Mouse (Mus musculus): ENCODE data around the gene Osbpl10. TPM values are rescaled to one million over a fixed set of nuclear protein-coding genes. Genes with fewer than 3 reads are reported as not detected.
"Not testable (repeated sequence)": the region's sequence is repeated elsewhere in the genome, so short reads cannot be mapped to it uniquely, and the experiment has no call there.

The Osbpl10 gene
- total RNA-seq, 2 experiments from 2014 or later: 2.0 to 3.7 TPM

DNA sequence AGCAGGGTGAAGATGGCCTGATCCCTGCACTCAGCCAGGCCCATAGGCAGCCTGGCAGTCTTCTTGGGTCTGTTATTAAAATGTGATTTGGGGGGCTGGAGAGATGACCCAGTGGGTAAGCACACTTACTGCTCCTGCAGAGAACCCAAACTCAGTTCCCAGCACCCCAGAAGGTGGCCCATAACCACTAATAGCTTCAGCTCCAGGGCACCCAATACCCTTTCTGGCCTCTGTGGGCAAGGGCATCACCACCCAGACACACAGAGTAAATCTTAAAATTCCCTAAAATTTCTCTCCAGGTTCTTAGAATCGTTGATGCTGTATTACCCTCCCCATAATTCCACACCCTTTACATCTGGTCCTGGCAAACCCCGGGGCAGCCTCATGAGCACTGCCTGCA, 256.2 kb downstream of the Osbpl10 start:
- DNase-seq: no peak
- no peak for TF ChIP-seq CTCF (IDR thresholded peaks at IDR 0.05)
- Histone ChIP-seq H3K4me3 (no peak overlapping the region), H3K27ac (no peak overlapping the region)
- intact Hi-C loops (cut with DNase I): no loop called here

DNA sequence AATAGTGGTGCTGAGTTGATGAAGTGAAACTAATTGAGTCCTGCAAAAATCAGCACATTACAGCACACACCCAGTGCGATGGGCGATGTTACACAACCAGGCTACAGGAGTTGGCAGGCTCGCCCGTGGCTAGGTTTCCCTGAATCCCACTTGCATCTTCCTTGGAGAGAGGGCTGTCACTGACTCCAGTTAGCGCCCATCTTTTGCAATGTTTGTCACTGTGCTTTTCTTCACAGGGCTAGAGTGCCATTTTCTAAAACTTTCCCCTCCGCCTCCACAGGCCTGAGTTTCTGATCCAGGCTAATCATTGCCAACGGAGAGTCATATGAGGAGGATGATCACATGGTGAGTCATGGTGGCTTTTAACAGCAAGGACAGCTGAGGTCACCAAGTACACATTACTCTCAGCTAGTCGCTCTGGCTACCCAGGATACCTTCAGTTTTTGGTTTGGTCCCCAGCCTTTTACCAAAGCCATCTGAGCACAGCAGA, 258.0 kb downstream of the Osbpl10 start:
- Histone ChIP-seq H3K27ac (peak overlapping the region; percentile 82), H3K4me3 (no peak overlapping the region)
- no peak for TF ChIP-seq CTCF (IDR thresholded peaks at IDR 0.05)
- DNase-seq: peak; percentile 77
- intact Hi-C loops (cut with DNase I): no loop called here

DNA sequence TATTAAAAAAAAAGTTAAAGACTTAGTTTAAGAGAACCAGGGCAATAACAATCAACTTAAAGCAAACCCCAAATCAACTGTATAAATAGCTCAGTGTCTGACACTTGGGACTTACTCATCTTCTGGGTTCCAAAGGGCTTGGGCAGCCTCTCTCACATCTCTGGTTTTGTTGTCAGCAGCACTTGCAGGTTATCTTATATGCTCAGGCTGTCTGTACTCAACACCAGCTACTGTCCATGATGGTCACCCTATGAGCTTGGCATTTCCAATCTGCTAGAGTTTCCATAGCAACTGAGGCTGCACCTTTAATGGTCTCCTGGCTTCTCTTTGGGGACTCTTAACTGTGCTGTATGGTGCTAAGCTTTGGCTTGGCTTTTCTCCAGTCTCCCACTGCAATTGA, 259.6 kb downstream of the Osbpl10 start:
- intact Hi-C loops (cut with DNase I): no loop called here
- H3K4me3 ChIP-seq: no peak overlapping the region
- no peak for TF ChIP-seq CTCF (IDR thresholded peaks at IDR 0.05)
- DNase-seq: no peak
- H3K27ac ChIP-seq: no peak overlapping the region

DNA sequence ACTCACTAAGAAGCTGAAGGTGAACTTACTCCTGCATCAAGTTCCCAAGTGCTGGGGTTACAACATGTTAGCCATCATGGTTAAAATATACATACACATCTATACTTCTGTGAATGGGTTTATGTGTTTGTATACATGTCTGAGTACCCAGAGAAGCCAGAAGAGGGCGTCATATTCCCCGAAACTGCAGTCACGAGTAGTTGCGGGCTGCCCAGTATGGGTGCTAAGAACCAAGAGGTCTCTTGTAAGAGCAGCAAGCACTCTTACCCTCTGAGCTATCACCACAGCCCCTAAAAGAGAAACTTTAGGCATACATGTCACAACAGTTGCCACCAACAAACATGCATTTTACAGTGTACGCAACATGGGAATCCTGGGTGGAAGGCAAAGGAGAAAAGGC, 261.5 kb downstream of the Osbpl10 start:
- Histone ChIP-seq H3K4me3 (no peak overlapping the region), H3K27ac (no peak overlapping the region)
- DNase-seq: no peak
- TF ChIP-seq CTCF (IDR thresholded peaks at IDR 0.05): no peak
- intact Hi-C loops (cut with DNase I): no loop called here

DNA sequence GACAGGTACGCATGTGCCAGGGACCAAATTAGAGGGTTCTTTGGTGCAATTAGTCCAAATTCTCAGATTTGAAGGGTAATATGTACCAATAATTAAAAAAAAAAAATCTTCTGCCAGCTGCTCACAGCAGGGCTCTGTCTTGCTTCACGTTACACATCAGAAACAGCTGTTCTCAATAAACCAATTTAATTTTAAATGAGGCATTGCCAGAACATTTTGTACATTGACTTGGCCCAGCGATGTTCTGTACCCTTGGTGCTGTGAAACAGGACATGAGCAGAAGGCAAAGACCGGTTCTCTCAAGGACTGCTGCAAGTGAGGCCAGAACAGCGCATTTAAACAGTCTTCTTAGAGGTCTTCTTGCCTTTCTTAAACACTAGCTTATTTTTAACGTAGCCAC, 265.3 kb downstream of the Osbpl10 start:
- intact Hi-C loops (cut with DNase I): no loop called here
- Histone ChIP-seq H3K27ac (no peak overlapping the region), H3K4me3 (no peak overlapping the region)
- no peak for TF ChIP-seq CTCF (IDR thresholded peaks at IDR 0.05)
- no peak for DNase-seq

DNA sequence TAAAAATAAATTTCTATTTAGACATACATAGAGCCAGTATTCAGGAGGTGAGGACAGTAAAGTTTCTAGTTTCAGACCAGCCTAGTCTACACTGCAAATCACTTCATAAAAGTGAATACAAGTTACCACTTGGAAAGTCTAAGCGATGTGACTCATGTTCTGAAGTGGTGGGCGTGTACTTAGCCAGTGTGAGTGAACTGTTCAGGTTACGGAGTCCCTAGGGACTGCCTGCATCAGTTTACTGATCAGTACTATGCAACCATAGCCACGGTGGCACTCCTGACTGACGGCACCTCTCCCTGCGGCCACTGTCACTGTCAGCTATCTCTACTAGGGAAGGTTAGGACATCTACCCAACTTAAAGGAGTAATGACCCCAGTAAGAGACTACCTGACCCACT, 266.7 kb downstream of the Osbpl10 start:
- intact Hi-C loops (cut with DNase I): no loop called here
- peak; percentile 57 for DNase-seq
- no peak overlapping the region for H3K4me3 ChIP-seq
- no peak for TF ChIP-seq CTCF (IDR thresholded peaks at IDR 0.05)
- peak overlapping the region; percentile 38; the same call in 1 of the 2 replicates for H3K27ac ChIP-seq

DNA sequence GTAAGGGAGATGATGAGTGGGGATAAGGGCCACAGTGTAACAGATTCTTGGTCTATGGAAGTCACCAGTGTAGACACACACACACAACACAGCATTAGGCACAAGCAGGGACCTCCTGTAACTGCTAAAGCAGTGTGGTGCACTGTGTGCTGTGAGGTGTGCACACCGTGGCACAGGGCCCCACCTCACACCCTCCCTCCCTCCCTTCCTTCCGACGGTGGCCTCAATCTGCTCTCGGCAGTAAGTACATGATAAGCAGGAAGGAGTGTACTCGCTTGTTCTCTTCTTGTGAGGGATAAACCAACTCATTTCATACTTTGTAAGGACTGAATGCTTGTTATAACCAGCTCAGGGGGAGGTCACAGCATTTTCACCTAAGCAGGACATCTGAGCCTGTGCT, 270.8 kb downstream of the Osbpl10 start:
- H3K4me3 ChIP-seq: no peak overlapping the region
- no peak for TF ChIP-seq CTCF (IDR thresholded peaks at IDR 0.05)
- no peak for DNase-seq
- H3K27ac ChIP-seq: no peak overlapping the region
- intact Hi-C loops (cut with DNase I): no loop called here

DNA sequence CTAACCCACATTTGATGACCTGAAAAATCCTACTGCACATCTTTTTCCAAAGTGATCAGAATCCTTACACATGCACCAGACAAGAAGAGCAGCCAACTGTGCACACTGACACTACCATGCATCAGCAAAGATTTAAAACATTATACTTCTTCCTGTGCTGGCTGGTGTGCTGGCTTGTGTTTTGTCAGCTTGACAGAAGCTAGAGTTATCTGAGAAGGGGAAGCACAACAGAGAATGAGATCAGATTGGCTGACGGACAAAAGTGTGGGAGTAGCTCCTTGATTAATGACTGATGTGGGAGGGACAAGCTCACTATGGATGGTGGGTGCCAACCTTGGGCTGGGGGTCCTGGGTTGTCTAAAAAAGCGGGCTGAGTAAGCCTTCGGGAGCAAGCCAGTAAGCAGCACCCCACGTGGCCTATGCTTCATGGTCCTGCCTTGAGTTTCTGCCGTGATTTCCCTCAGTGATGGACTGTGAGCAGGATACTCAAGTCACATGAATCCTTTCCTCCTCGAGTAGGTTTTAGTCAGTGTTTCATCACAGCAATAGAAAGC, 279.4 kb downstream of the Osbpl10 start:
- TF ChIP-seq CTCF (IDR thresholded peaks at IDR 0.05): no peak
- peak; percentile 25 for DNase-seq
- intact Hi-C loops (cut with DNase I): no loop called here
- no peak overlapping the region for H3K27ac ChIP-seq
- no peak overlapping the region for H3K4me3 ChIP-seq

DNA sequence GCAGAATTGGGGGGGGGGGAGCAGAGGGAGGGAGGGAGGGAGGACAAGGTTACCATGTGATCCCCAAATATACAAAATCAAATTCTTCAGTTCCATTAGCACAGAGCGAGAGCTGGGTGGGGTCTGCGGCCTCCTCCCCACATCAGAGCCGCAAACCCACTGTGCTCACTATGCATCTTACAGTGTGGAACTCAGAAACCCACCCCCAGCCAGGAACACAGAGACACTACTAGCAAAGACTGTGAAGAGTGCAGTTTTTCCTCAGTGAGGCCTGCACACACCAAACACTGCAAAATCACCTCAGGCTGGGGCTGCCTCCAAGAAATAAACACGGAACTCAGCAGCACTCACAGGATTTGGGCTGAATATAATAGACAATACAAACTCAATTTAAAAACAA, 281.5 kb downstream of the Osbpl10 start:
- TF ChIP-seq CTCF (IDR thresholded peaks at IDR 0.05): no peak
- H3K4me3 ChIP-seq: no peak overlapping the region
- H3K27ac ChIP-seq: no peak overlapping the region
- intact Hi-C loops (cut with DNase I): loop anchor here (5.0 kb wide), 1 partner anchor 173 kb away; no protein-coding TSS in a partner anchor
- DNase-seq: no peak

DNA sequence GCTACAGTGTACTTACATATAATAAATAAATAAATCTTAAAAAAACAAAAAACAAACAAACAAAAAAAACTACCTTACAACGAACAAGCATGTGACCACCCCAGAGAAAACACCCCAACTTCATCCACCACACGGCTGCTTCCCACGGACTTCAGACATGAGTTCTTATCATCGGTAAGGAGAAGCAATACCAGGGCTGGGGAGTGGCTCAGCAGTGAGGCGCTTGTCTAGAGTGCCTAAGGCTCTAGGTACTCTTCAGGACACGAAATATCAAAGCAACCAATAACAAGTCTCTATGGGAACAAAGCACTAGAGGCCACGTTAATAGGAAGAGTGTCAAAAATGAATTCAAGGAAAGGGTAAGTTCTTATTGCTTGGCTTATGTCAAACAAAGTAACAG, 282.1 kb downstream of the Osbpl10 start:
- intact Hi-C loops (cut with DNase I): loop anchor here (5.0 kb wide), 1 partner anchor 173 kb away; no protein-coding TSS in a partner anchor
- no peak overlapping the region for H3K27ac ChIP-seq
- no peak overlapping the region for H3K4me3 ChIP-seq
- TF ChIP-seq CTCF (IDR thresholded peaks at IDR 0.05): no peak
- DNase-seq: no peak

DNA sequence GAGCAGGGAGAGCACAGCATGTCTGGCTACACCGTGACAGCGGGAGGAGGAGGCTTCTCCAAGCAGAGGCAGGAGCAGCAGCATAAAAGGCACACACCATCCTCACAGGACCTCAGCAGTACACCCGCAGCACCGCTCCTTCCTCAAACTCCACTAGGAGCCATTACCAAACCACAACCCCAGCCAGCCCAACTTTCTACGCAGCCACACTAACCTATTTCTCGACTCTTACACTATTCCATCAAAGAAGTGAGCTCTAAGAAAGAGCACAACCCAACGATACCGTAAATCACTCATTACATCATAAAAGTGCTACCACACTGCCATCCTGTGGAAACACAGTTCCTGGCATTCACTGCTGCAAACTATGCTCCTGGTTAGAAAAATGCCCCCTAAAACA, 283.1 kb downstream of the Osbpl10 start:
- peak; percentile 67 for TF ChIP-seq CTCF (IDR thresholded peaks at IDR 0.05)
- H3K4me3 ChIP-seq: peak overlapping the region; percentile 23; the same call in 1 of the 2 replicates
- DNase-seq: no peak
- intact Hi-C loops (cut with DNase I): loop anchor here (1.0 to 5.0 kb wide), 2 partner anchors 98 to 174 kb away; no protein-coding TSS in a partner anchor
- no peak overlapping the region for H3K27ac ChIP-seq

DNA sequence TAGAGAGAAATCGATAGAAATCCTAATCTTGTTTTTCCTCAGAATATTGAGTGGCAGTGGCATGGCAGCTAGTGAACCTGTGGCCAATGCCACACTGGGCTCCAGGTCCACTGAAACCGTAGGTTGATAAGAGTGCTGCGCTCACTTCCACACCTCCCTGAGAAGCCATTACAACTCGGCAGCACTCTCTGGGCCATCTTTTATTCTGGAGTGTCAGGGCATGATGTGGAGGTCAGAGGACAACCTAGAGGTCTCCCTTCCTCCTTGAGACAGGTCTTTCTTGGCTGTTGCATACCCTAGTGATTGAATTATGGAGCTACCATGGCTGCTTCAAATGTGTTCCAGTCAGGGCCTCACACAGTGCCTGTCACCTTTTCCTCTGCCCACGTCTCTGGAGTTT, 283.5 kb downstream of the Osbpl10 start:
- Histone ChIP-seq H3K4me3 (no peak overlapping the region), H3K27ac (no peak overlapping the region)
- TF ChIP-seq CTCF (IDR thresholded peaks at IDR 0.05): no peak
- no peak for DNase-seq
- intact Hi-C loops (cut with DNase I): loop anchor here (1.0 to 5.0 kb wide), 2 partner anchors 99 to 175 kb away; no protein-coding TSS in a partner anchor

DNA sequence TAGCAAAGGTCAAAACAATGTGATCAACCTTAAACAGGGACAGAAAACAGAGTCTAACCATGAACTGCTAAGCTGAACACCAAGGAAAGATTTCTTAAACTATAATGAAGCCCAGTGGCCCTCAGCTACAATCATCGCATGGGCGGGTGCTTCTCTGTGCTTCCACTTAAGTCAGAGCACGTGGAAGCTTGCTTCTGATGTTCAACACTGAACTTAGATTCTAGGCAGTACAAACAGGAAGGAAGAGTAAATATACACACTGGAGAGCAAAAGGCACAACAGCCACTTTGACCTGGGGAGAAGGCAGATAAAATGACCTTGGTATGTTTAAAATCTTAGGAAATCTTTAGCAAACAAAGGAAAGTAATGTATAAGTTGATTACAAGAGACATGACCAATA, 293.2 kb downstream of the Osbpl10 start:
- no peak overlapping the region for H3K4me3 ChIP-seq
- intact Hi-C loops (cut with DNase I): no loop called here
- TF ChIP-seq CTCF (IDR thresholded peaks at IDR 0.05): no peak
- no peak overlapping the region for H3K27ac ChIP-seq
- DNase-seq: no peak

DNA sequence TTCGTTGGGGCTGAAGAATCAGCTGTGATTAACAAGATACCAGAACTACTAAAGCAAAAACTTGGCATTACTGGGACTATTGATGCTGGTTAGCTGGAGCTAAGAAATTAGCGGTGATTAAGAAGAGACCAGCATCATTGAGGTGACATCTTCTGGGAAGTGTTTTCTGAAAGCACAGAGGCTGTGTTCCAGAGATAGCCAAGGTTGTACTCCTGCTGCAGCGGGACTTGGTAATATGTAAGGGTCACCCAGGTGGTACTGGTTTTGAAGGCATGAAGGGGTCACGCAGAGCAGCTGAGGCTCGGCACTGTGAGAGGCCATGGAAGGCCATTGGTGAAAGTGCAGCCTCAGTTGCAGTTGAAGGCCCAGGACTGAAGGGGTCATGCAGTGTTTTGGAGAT, 294.1 kb downstream of the Osbpl10 start:
- intact Hi-C loops (cut with DNase I); H3K27ac ChIP-seq; DNase-seq; H3K4me3 ChIP-seq: not testable (repeated sequence)

All from gastrocnemius, adult 2 months (tissue).